Mouse (Mus musculus) forebrain, embryonic 16.5 days (tissue): ENCODE measurements around the gene Krt80. TPM values are rescaled to one million over a fixed set of nuclear protein-coding genes. Genes with fewer than 3 reads are reported as not detected.

ENCODE experiments used
- ATAC-seq: fragments of 200-750 bp; cut with Nextera tagmentation; 2 replicates; pipeline ENCODE4 v1.8.0; 2017; ENCODE audit warnings: mild to moderate bottlenecking, moderate library complexity
- H3K27ac ChIP-seq: fragments of 300-500 bp; sonication (generic); 2 replicates; pipeline ENCODE4 v1.5.1; 2014; ENCODE audit warnings: low read length, control low read depth
- H3K27me3 ChIP-seq: fragments of 300-500 bp; sonication (generic); replicated peaks from 2 replicates; pipeline ENCODE4 v1.6.1; 2014; ENCODE audit warnings: low read length; ENCODE audit not compliant: control insufficient read depth, insufficient read depth
- H3K36me3 ChIP-seq: fragments of 300-500 bp; sonication (generic); 2 replicates; pipeline ENCODE4 v1.6.1; 2014; ENCODE audit not compliant: control insufficient read depth, insufficient read depth
- H3K4me1 ChIP-seq: fragments of 300-500 bp; sonication (generic); replicated peaks from 2 replicates; pipeline ENCODE4 v1.6.1; 2014; ENCODE audit warnings: low read length; ENCODE audit not compliant: control insufficient read depth, insufficient read depth
- H3K4me2 ChIP-seq: fragments of 300-500 bp; sonication (generic); 2 replicates; pipeline ENCODE4 v1.6.1; 2014; ENCODE audit warnings: mild to moderate bottlenecking, low read length, control low read depth
- H3K4me3 ChIP-seq: fragments of 300-500 bp; sonication (generic); replicated peaks from 2 replicates; pipeline ENCODE4 v1.5.1; 2014; ENCODE audit warnings: mild to moderate bottlenecking, low read length, control low read depth
- H3K9ac ChIP-seq: fragments of 300-500 bp; sonication (generic); replicated peaks from 2 replicates; pipeline ENCODE4 v1.6.1; 2014; ENCODE audit warnings: low read depth, low read length, control low read depth
- H3K9me3 ChIP-seq: fragments of 300-500 bp; sonication (generic); 2 replicates; pipeline ENCODE4 v1.6.1; 2016; ENCODE audit warnings: low read length; ENCODE audit not compliant: control insufficient read depth
- WGBS: fragments of 180-500 bp; shearing (Covaris S2); extraction: QIAGEN DNeasy Blood & Tissue Kit; methylation state at CpG from one replicate; pipeline ENCODE4 v1.1.7; 2014; 5-methylcytosine and 5-hydroxymethylcytosine counted together
- polyA plus RNA-seq: library from polyadenylated mRNA; unstranded; fragments of >200 nt; fragmentation: Nextera tagmentation; extraction: Ambion mirVana; gene quantifications from 2 replicates; pipeline ENCODE4 v1.2.1, GENCODE M21; 2015

Gene Krt80
- polyA plus RNA-seq, 1 experiment from 2014 or later: 0.13 TPM

DNA sequence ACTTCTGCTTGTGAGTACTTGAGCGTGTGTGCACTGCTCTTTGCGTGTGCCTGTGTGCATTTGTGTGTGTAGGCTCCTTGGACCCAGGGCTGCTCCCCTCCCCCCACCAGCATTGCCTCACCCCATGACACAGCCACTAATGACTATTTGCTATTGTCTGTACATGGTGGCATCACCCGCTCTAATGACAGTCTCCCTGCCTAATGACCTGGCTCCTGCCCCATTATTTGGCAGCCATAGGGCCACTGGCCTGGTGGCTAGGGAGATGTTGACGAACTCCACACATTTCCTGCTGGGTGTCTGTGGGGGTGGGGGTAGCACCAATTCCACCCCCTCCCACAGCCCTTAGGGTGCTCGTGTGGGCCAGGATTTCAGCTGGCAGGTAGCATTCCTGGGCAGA, 8.7 kb upstream of the Krt80 start:
- no peak for ATAC-seq
- H3K9ac ChIP-seq: no peak overlapping the region
- H3K4me2 ChIP-seq: no peak overlapping the region
- H3K4me3 ChIP-seq: no peak overlapping the region
- no peaks in the 10 kb centered on the region for H3K9me3 ChIP-seq
- 52% methylated on average over 5 of the region's 5 CpGs for WGBS
- H3K36me3 ChIP-seq: no peaks in the 10 kb centered on the region
- no peaks in the 10 kb centered on the region for H3K4me1 ChIP-seq
- no peaks in the 10 kb centered on the region for H3K27me3 ChIP-seq
- H3K27ac ChIP-seq: no peak overlapping the region

GRCm38 (mm10) chr15:101376776-101377061, 6.8 kb upstream of the Krt80 start:
- H3K36me3 ChIP-seq: no peaks in the 10 kb centered on the region
- ATAC-seq: no peak
- no peaks in the 10 kb centered on the region for H3K27me3 ChIP-seq
- no peak overlapping the region for H3K9ac ChIP-seq
- no peak overlapping the region for H3K4me3 ChIP-seq
- no peaks in the 10 kb centered on the region for H3K9me3 ChIP-seq
- H3K4me2 ChIP-seq: no peak overlapping the region
- no peak overlapping the region for H3K27ac ChIP-seq
- no peaks in the 10 kb centered on the region for H3K4me1 ChIP-seq
- WGBS: 73% methylated on average over 5 of the region's 5 CpGs

DNA sequence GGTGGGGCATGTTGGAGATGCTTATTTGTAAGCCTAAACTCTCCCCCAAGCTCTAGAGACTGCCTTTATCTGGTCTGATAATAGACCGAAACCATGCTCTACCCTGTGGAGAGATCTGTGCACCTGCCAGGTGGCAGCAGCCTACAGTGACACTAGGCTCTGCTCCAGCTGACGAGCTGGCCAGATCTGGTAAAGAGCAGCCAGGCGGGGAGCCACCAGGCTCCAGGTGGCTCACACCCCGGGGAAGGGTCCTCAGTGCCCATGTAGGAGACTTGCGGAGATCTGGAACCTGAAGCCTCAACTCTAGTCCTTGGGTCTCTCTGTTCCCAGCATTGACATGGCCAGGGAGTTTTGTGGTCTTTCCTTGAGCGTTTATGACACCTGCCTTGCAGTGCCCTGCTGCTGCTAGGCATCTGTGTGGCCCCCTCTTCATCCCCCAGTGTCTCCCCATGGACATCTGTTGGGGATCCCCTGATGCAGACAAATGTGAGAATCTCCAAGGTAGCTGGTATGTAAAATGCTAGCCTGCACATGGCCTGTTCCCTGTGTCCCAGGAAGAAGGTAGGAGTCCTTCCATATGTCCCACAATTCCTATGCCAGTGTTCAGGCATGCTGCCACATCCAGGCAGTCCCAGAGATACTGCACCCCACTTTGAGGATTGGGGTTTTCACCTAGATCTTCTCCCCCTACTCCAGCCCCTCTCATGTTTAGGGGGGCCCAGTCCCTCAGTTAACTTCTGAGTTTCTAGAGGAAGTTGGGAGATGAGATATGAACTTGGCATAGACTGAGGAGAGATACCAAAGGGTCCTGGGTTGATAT, 6.2 kb upstream of the Krt80 start:
- H3K9ac ChIP-seq: no peak overlapping the region
- no peaks in the 10 kb centered on the region for H3K9me3 ChIP-seq
- no peaks in the 10 kb centered on the region for H3K36me3 ChIP-seq
- H3K4me2 ChIP-seq: no peak overlapping the region
- ATAC-seq: no peak
- H3K4me3 ChIP-seq: no peak overlapping the region
- H3K27me3 ChIP-seq: no peaks in the 10 kb centered on the region
- H3K27ac ChIP-seq: no peak overlapping the region
- 65% methylated on average over 6 of the region's 6 CpGs for WGBS
- no peaks in the 10 kb centered on the region for H3K4me1 ChIP-seq

DNA sequence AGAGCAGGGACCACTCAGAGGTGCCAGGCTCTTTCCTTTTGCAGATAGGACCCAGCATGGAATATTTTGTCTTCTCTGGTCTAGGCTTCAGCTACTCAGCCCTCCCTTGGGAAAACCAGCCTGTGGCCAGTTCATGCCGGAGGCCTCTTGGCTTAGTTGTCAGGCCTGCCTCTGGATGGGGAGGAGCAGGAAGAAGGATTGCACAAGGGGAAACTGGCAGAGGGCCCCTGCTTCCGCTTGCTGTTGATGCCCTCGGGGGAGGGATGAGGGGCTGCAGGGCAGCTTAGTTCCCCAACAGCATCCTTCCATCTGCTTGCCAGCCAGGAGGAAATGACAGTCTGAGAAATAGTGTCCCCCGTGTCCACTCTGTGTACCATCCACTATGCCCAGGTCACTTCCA, 4.9 kb upstream of the Krt80 start:
- Histone ChIP-seq H3K9ac (no peak overlapping the region), H3K27me3 (no peaks in the 10 kb centered on the region), H3K4me3 (no peak overlapping the region), H3K36me3 (no peaks in the 10 kb centered on the region), H3K4me1 (0 out of 2 replicates have a peak, but pooled peaks cover 5% of the 10 kb centered on the region), H3K27ac (no peak overlapping the region), H3K9me3 (no peaks in the 10 kb centered on the region), H3K4me2 (no peak overlapping the region)
- ATAC-seq: no peak
- 75% methylated on average over 4 of the region's 4 CpGs for WGBS

- Histone ChIP-seq H3K27ac (no peak overlapping the region), H3K36me3 (no peaks in the 10 kb centered on the region), H3K9ac (no peak overlapping the region), H3K4me3 (no peak overlapping the region), H3K9me3 (no peaks in the 10 kb centered on the region), H3K4me1 (0 out of 2 replicates have a peak, but pooled peaks cover 5% of the 10 kb centered on the region), H3K27me3 (no peaks in the 10 kb centered on the region), H3K4me2 (no peak overlapping the region)
- WGBS: 85% methylated on average over 16 of the region's 16 CpGs
- no peak for ATAC-seq
Measured at GRCm38 (mm10) chr15:101373286-101373898, 3.4 kb upstream of the Krt80 start.

DNA sequence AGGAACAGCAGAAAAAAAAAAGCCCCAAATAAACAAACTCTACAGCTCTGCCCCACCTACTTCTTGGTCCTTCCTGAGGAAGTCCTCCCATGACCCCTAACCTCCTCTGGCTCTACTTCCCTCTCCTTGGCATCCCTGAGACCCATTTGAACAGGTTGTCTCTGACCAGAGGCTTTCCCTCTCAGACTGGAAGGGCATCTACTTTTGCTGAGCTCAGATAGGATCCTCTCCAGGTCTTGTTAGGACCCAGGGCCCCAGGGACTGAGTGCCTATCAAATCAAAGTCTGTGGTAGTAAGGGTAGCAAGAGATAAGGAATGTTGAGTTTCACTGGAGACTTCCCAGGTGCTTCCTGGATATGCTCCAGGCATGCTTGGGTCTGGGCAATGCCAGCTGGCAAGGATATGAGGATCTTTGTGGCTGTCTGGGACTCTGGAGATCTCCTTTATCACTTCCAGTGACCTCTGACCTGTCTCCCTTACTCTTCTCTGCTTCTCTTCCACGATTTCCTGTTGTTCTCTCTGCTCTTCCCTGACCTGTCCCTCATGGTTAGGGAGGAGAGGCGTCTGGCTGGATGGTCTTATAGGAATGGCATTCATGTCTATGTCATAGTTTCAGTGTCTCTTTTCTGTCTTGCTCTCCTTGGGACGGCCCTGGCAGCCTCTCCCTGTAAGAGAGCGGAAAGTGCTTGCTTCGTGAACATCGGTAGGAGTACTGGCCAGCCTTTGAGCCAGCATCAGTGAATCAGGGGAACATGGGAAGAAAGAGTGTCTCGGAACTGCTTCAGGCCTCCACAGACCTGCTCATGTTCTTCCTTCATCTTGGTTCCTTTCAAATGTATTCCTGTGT, 2.4 kb upstream of the Krt80 start:
- Histone ChIP-seq H3K4me1 (0 out of 2 replicates have a peak, but pooled peaks cover 5% of the 10 kb centered on the region), H3K9me3 (no peaks in the 10 kb centered on the region), H3K4me2 (no peak overlapping the region), H3K36me3 (no peaks in the 10 kb centered on the region), H3K4me3 (no peak overlapping the region), H3K27me3 (no peaks in the 10 kb centered on the region), H3K9ac (no peak overlapping the region), H3K27ac (no peak overlapping the region)
- no peak for ATAC-seq
- 73% methylated on average over 7 of the region's 7 CpGs for whole genome bisulfite sequencing

DNA sequence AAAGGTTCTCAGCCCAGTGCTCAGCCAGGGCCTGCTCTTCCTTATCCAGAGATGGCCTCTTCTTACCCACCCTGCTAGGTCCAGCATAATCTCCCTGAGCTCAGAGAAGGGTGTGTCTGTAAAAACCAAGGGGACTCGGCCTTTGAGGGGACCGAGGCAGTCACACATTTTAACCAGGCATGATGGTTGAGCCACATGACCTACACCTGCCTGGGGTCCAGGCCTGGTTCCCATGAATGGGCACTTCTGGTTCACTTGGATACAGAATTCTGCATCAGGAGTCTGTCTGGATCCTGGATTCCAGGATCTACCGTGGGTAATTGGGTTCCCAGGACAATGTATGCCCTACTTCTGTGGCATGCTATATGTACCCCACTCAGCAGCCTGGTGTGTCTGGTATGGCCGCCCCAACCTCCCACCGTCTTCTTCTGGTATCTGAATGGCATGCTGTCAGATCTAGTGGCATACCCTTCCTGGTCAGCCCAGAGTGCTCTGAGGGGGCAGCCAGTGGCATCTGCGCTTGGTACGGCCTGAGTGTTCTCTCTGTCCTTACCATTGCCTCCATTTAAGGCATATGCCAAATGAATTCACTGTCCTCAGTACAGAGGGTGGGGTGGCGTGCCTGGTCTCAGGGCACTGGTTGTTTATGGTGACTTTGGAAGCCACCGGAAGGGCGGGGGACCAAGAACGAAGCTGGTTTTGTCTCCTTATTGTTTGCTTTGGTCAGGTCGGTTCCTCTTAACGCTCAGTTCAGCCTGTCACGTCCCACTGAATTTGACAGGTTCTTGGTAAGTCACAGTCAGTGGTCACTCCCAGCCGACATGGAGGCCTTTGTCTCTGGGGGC, 1.4 kb upstream of the Krt80 start:
- ATAC-seq: no peak

DNA sequence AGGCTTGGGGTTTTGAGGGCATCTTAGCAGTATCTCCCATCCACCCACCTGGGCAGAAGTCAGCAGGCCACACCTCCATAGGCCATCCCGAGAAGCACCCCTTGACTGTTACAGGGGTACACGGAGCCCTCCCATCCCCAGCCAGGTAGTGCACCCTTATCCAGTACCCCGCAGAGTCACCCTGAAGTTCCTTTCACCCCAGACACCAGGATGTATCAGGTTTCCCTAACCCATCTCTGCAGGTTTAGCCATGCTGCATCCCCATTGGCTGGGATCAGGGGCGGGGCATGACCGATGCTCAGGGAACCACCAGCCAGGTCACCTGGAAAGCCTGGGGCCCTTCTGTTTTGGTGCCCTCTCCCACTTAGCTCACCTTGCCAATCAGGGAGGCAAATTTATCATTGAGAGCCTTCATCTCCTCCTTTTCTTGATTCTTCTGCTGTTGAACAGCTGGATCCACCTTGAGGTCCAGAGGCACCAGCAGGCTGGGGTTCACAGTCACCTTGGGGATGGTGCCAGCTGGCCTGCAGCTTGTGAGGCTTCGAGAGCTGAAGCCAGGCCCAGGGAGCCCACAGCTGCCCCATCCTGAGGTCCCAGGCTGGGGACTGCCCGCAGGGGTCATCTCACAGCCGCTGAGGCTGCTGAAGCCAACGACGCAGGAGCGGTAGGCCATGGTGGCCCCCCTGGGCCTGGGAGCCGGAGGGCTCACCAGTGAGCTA, 421 bp downstream of the Krt80 start:
- ATAC-seq: no peak
- H3K9me3 ChIP-seq: no peaks in the 10 kb centered on the region
- no peak overlapping the region for H3K9ac ChIP-seq
- no peaks in the 10 kb centered on the region for H3K36me3 ChIP-seq
- whole genome bisulfite sequencing: 35% methylated on average over 12 of the region's 12 CpGs
- H3K27me3 ChIP-seq: no peaks in the 10 kb centered on the region
- 0 out of 2 replicates have a peak, but pooled peaks cover 5% of the 10 kb centered on the region for H3K4me1 ChIP-seq
- H3K4me3 ChIP-seq: no peak overlapping the region
- H3K4me2 ChIP-seq: no peak overlapping the region
- H3K27ac ChIP-seq: no peak overlapping the region

More for the DNA sequence above, 1.4 kb upstream of the Krt80 start:
- Histone ChIP-seq H3K9ac (no peak overlapping the region), H3K4me3 (no peak overlapping the region), H3K4me1 (0 out of 2 replicates have a peak, but pooled peaks cover 5% of the 10 kb centered on the region), H3K36me3 (no peaks in the 10 kb centered on the region), H3K27ac (no peak overlapping the region), H3K9me3 (no peaks in the 10 kb centered on the region), H3K27me3 (no peaks in the 10 kb centered on the region), H3K4me2 (no peak overlapping the region)
- 80% methylated on average over 15 of the region's 15 CpGs for WGBS
